Mouse (Mus musculus) adrenal gland, adult 2 months (tissue): Measurements from ENCODE around the gene Rc3h1. TPM values are rescaled to one million over a fixed set of nuclear protein-coding genes. Genes with fewer than 3 reads are reported as not detected.

Experiments used
- polyA plus RNA-seq: library from polyadenylated mRNA; depleted of rRNA; stranded (reverse); fragments of >200 nt; gene quantifications from 2 replicates; pipeline ENCODE4 v1.2.3, GENCODE M21; 2012; rRNA removed
- total RNA-seq, 2 experiments: library from RNA; stranded (reverse); gene quantifications; 2 replicates each; pipeline ENCODE4 v1.2.3; 2021

The Rc3h1 gene
- total and polyA plus RNA-seq, 3 experiments = 12.6 to 54.3 (median 32.7) TPM

Other genes with a start within 250 kb of the Rc3h1 start
- gene Rabgap1l, start 113.2 kb upstream of the Rc3h1 start, total RNA-seq = 10 to 100 TPM; 24.2 to 29.5 TPM
- 1.8 TPM in 2 replicates for gene Rabgap1l, start 113.2 kb upstream of the Rc3h1 start, polyA plus RNA-seq
- 1 to 10 TPM in 1 of 2 experiments, under 1 TPM in 1; 0.62 to 9.3 TPM for gene Serpinc1, start 72.2 kb downstream of the Rc3h1 start, total RNA-seq
- 0.42 and 5.0 TPM in 2 replicates for gene Serpinc1, start 72.2 kb downstream of the Rc3h1 start, polyA plus RNA-seq
- 10 to 100 TPM; 13.1 to 16.0 TPM for gene Zbtb37, start 128.4 kb downstream of the Rc3h1 start, total RNA-seq
- 0.45 and 0.57 TPM in 2 replicates for gene Zbtb37, start 128.4 kb downstream of the Rc3h1 start, polyA plus RNA-seq
- gene Dars2, start 164.2 kb downstream of the Rc3h1 start, total RNA-seq = 10 to 100 TPM; 26.5 to 27.4 TPM
- 6.9 and 11.5 TPM in 2 replicates for gene Dars2, start 164.2 kb downstream of the Rc3h1 start, polyA plus RNA-seq
- 1 to 10 TPM; 1.8 to 2.5 TPM for gene Cenpl, start 164.3 kb downstream of the Rc3h1 start, total RNA-seq
- 0.19 and 0.35 TPM in 2 replicates for gene Cenpl, start 164.3 kb downstream of the Rc3h1 start, polyA plus RNA-seq
- gene Klhl20, start 225.1 kb downstream of the Rc3h1 start, total RNA-seq = 10 to 100 TPM; 14.1 to 17.2 TPM
- gene Klhl20, start 225.1 kb downstream of the Rc3h1 start, polyA plus RNA-seq = 2.9 and 4.4 TPM in 2 replicates
- gene Ankrd45, start 236.3 kb downstream of the Rc3h1 start, total RNA-seq = 1 to 10 TPM; 4.4 to 8.3 TPM
- 0.37 and 0.58 TPM in 2 replicates for gene Ankrd45, start 236.3 kb downstream of the Rc3h1 start, polyA plus RNA-seq